Mouse (Mus musculus) kidney, postnatal 14 days (tissue): ENCODE measurements around the gene Slc26a9.

Experiments
- DNase-seq: peaks from one replicate; pipeline ENCODE4 v3.0.0; 2022; ENCODE audit warnings: mixed read lengths

Slc26a9 gene

DNA sequence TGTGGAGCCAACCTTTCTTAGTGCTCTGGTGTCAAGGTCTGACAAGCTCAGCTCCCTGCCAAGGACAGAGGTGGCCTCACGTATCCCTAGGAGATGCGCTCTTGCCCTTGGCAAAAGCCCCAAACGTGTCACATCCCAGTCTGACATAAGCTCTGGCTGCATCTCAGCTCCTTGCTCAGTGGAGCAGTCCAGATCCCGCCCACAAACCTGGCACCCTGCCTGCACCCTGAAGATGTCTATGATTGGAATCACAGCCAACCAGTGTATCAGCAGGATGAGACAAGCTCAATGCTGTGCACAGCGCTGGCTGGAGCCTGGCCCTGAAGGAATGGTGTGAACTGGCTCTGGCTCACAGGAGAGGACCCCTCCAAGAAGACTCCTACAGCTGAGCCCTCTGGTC, 6.6 kb upstream of the Slc26a9 start:
- peak; percentile 91 for DNase-seq

- DNase-seq: no peak
Observed at GRCm38 (mm10) chr1:131738760-131739159, 5.1 kb upstream of the Slc26a9 start.

DNA sequence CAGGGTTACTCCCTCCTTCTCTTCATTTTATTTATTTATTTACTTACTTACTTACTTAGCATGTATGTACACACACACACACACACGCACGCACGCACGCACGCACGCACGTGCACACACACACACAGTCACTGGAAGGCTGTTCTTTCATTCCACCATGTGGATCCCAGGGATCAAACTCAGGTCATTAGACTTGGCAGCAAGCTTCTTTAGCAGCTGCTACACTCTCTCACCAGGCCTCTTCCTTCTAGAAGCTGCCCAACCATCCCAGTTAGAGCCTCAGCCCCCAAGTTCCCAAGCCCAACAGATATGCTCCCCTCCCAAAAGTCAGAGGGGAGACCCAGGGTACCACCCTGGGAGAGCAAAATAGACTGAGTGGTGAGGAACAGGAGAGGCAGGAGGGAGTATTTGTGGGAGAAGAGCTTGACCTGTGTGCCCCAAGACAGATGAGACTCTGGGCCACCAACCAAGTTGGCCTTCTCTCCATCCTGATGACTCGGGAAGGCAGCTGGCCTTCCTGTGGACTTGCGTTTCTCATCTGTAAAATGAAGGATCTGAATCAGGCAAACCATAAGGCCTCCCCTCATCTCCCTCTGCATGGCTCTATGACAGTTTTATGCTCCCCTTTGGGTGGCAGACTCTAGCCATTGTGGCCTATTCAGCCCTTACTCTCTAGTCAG, 4.2 kb upstream of the Slc26a9 start:
- DNase-seq: no peak

DNA sequence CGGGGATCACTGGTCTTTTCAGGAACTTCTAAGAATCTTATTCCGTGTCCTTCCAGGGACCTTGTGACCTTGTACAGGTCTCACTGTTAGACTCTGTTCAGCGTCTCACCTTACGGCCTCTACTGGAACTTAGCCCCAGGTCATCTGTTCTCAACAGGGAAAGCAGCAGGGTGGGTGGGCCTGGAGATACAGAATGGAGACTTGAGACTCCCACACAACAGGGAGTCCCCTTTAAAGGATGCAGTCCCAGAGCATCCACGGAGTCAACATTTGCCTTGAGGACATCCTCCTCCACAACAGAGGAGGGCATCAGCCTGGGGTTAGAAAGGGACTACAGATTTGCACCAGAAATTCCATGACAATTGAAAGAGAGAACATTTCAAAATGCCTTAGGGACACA, 1.6 kb downstream of the Slc26a9 start:
- no peak for DNase-seq

DNA sequence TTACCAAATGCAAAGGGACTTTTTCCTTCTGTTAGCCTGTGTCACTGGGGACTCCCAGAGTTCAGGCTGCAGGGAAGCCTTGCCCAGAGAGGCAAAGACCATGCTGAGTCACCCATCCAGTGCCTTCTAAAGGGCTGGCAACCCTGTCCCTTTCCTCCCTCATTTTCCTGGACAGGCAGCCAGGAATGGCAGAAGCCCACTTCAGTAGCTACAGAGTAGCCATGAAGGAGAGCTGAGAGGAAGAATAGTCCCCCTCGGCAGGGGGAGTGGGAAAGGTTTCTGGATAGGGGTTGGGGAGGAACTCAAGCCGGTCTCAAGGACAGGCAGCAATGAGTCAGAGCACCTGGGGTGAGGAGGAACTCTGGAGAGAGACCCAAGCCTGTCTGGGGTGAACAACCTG, 3.9 kb downstream of the Slc26a9 start:
- DNase-seq: no peak

GRCm38 (mm10) chr1:131748636-131749035, 4.8 kb downstream of the Slc26a9 start:
- no peak for DNase-seq

DNA sequence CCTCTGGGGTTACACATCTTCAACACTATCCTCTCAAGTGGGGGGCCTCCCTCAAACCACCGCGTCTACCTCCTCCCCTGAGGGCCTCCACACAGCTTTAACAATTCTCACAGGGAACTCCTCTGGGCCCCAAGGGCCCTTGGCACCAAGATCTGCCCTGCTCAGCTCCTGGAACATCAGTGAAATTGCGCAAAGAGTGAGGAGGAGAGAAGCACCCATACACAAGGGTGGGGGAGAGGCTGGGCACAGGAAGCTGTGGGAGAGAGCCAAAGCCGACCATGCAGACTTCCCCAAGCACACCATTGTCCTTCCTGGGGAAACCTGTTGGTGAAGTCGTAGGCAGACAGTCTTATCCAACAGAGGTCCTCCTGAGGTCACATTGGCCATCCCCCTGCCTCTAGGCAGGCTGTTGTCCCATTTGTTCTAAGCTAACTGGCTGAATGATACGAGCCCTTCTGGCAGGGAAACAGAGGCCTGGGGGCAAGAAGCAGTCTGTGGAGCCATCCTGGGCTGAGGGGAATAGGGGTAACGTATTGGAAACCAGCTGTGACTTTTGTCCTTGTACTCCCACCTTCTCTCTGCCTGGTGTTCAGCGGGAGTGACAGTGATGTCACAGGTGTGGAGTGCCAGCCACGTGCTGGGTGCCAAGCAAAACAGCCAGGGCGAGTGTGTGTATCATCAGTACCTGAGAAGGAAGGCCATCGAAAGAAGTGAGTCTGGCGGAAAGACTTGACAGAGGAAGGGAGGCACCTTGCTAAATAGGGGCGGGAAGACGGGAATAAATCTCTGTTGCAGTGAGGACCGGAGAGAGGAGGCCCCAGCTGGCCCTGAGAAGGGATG, 6.1 kb downstream of the Slc26a9 start:
- DNase-seq: no peak

- DNase-seq: no peak
Observed at GRCm38 (mm10) chr1:131751181-131751890, 7.5 kb downstream of the Slc26a9 start.

GRCm38 (mm10) chr1:131751891-131752311, 8.1 kb downstream of the Slc26a9 start:
- DNase-seq: no peak

DNA sequence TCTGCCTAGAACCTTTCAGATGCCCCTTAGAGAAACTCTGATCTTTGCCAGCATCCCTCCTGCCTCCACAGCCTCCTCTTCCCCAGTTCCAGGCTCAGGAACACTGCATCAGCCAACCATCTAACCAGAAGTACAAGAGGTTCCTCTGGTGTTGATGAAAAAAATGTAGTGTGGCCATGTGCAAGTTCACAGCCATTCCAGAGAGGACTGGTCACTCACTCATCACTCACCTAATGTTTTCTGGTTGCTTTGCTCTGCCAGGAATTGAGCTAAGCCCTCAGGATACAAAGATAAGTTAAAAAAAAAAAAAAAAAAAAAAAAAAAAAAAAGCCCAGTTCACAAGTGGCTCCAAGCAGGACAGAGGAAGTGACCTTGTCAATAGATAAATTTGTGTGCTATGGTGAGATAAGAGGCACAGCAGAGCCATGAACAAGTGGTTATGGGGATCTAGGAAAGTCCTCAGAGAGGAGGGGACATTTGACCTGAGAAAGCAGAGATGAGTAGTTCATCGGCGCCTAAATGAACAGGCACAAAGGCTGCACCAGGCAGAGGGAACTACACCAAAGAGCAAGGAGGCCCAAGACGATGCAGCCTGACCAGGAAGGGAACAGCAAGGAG, 10.5 kb downstream of the Slc26a9 start:
- no peak for DNase-seq

DNA sequence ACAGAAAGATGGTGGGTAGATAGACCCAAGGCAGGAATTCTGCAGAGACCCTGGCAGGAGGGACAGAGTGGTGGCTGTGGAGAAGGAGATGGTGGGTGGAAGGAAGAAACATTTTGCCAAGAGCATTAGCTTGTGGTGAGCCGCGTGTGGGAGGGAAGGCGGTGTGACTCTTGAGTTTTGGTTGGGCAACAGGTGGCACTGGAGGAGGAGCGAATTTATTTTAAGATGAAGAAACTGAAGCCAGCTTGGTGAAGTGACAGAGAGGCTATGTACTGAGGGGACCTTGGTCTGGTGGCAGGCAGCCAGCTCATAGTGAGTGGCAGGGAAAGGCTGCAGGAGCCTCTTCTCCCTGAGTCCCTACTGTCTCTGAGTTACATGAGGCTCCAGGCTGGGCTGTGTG, 11.1 kb downstream of the Slc26a9 start:
- DNase-seq: peak; percentile 32

DNA sequence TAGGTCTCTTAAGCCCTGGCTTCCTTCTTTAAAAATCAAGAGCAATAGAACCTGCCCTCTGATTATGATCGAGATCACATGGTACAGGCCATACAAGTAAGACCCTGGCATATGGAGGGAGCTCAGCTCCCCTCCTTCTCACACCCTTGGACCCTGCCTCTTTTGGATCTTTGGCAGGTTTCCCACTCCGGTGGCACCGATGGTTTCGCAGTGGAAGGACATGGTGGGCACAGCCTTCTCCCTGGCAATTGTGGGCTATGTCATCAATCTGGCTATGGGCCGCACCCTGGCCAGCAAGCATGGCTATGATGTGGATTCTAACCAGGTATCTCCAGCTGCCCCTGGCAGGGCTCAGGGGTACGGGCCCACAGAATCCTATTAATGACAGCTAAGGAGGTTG, 13.4 kb downstream of the Slc26a9 start:
- DNase-seq: no peak

DNA sequence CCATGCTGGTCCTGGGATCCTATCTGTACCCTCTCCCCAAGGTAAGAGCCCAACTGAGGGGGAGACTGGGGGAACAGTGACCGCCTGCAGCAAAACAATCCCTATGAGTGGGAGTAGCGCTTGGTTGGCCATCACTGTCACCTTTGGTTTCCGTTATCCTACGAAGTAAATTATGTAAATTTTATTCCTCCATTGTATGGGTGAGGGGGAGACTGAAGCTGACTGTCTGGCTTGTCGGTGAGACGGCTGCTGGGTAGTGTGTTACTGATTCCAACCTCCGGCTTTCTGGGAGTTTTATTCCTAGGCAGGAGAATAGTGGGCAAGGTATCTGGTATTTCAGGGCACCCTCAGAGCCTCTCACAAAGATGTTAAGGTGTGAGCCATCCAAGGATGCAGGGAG, 15.0 kb downstream of the Slc26a9 start:
- DNase-seq: no peak

DNA sequence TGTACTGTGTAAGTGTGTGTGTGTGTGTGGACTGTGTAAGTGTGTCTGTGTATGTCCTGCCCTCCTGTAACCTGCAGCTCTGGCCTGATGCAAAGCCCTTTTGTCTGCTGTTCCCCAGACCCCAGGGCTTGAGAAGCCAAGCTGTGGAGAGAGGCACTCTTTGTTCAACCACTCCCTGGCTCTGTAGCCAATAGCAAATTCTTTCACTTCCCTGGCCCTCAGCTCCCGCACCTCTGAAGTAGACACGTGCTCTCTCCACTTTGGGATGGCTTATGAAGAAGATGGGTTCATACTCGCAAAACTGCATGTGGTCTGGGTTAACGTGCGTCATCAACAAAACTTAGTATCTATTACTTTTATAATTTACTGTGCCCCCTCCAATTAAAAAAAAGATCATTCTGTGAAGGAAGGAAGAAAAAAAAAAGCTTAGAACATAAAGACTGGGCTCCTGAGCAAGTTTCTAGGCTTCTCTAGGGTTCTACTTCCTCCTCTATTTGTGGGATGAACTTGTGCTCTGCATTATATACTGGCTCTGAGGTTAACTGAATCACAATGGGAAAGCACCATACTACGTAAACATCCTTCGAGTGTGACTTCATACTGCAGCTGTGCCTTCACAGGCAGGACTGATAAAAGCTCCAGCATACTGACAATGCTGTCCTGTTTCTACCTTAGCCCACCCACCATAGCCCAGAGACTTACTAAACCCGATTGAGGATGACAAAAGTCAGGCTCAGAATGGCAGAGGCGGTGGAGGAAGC, 16.0 kb downstream of the Slc26a9 start:
- DNase-seq: no peak

DNA sequence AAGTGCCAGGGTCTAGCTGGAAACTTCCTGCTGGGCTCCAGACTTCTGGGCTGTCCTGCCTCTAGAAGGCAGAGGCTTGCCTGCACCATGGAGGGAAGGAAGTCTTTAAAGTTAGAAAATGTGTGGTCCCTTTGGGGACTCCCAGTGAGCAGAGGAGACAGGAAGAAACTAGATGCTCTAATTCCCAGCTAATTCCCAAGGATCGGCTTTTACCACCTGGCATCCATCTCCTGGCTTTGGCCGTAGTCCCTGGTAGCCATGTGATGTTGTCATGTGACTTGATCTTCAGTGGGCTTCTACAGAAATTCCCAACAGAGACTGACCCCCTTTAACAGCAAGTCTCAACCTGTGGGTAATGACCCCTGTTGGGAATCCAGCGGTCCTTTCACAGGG, 16.6 kb downstream of the Slc26a9 start:
- no peak for DNase-seq

DNA sequence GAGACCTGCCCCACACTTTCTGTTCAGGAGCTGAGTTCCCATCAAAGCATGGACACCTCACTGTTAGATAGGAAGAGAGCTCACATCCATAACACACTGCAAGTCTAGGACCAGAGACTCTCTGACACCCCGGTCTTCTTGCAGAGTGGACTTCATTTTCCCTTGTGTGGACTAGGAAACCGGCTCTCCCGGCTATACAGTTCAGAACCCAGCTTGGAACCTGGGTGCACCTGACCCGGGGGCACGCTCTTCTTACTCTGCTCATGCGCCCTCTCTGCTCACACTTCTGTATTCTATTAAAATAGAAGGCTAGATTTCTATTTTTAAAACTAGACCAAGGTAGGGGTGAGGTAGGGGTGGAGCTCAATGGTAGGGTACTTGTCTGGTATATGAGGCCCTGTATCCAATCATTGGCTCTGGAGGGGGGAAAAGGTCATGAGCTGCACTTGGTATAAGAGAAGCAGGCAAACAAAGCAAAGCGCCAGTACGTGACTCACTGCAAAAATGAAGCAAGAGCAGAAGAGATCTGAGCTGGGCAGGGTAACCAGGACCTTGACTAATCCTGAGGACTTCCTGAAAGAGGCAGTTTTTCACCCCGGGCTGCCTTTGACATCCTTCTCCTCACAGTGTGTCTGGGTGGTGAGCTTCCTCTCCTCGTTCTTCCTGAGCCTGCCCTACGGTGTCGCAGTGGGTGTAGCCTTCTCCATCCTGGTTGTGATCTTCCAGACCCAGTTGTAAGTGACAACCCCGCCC, 17.4 kb downstream of the Slc26a9 start:
- DNase-seq: no peak

DNA sequence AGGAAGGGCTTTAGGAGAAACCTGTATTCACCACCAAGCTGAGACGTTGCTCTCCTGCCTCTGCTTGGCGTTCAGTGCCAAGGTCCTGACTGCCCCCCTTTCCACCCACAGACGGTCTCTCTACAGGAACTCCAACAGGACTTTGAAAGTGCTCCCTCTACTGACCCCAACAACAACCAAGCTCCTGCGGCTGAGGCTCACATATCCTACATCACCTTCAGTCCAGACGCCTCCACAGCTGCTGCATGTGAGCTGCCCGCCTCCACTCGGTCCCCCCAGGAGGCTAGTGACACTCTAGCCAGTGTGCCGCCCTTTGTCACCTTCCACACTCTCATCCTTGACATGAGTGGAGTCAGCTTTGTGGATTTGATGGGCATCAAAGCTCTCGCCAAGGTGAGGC, 19.9 kb downstream of the Slc26a9 start:
- DNase-seq: no peak

DNA sequence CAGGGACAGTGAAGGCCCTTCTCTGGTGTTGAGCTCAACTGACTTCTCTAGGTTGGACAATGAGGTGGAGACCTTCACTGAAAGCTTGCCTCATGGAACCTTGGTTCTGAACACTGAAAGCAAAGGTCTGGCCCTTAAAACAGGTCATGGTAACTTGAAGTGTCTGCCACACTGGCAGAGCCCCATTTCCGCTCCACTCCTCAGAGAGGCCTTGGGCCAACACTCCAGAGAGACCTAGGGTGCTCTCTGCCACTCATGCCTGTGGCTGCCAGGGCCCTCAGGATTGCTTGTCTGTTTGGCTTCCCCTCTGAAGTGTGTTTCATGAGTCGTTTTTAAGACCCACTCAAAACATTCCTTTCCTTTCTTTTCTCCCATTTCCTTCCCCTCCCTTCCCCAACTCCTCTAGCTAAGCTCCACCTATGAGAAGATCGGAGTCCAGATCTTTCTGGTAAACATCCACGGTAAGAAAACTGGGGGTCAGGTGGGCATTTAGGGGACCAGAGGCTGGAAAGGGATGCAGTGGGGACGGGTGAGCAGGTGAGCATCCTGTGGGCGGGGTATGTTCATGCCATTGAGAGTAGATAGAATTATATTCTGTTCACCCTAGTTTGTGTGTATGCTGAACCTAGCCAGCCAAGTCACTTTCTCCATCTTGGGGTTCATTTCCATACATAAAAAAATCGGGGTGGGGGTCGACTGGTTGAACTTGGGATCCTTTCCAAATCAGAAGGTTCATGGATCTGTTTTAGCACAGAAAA, 20.9 kb downstream of the Slc26a9 start:
- no peak for DNase-seq

DNA sequence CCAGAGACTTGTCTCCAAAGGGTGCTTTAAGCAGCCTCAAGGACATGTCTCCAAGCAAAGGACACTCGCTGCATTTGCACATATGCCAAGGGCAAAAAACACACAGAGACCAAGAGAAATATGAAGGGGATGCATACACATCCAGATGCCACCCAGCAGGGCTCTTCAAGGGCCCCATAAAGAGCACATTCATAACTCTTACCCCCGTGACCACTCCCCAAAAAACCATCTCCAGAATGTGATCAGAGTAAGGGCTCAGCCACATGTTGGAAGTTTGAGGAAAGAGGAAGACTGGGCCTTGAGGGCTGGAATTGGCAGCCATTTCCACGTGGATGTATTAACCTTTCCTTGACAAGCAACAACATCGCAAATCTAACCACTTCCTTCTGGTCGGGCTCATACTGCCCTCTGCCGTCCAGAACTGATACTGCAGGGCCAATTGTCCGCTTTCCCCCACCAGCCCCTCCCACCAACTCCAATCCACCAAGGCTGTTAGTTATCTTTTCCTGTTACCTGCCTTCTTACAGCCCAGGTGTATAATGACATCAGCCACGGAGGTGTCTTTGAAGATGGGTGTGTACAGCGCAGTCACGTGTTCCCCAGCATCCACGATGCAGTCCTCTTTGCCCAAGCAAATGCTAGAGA, 21.7 kb downstream of the Slc26a9 start:
- peak; percentile 82 for DNase-seq

GRCm38 (mm10) chr1:131769296-131769695, 25.5 kb downstream of the Slc26a9 start:
- no peak for DNase-seq
